Mouse (Mus musculus): ENCODE data around the gene Nr2f1.

The Nr2f1 gene

DNA sequence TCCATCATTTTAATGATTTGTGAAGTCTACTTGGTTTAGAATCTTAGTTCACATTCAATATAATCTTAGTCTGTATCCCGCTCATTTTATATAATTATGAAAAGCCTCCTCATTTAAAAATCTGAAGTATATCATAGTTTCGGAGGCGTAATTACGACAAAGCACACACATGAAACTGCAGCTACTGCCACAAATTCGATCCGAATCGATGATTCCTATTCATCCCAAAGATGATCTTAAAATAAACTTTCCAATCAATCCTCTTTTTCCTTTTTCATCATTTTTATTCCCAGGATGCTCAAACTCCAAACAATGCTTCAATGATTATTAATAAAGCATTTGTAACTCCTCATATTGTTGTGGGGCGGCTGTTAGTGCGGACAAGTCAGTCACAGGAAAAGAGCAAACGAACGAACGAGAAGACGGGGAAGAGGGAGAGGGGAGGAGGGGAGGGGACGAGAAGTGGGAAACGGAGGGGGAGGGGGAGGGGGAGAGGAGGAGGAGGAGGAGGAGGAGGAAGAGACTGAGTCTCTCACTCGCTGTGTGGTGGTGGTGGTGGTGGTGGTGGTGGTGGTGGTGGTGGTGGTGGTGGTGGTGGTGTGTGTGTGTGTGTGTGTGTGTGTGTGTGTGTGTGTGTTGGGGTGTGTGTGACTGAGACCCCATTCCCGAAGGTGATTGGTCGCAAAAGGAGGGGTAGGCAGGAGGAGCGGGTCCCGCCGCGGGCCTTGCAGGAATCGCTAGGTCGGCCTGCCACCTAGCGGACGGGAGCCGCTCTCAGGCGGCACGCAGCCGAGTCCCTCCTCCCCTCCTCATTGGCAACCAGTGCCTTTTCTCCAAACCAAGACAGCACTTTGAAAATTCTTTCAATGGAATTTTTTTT lies 1.7 kb upstream of the Nr2f1 start:
- no peak for DNase-seq (ENCODE audit: low read depth in 1 of 2, low spot score in 2 of 2)

DNA sequence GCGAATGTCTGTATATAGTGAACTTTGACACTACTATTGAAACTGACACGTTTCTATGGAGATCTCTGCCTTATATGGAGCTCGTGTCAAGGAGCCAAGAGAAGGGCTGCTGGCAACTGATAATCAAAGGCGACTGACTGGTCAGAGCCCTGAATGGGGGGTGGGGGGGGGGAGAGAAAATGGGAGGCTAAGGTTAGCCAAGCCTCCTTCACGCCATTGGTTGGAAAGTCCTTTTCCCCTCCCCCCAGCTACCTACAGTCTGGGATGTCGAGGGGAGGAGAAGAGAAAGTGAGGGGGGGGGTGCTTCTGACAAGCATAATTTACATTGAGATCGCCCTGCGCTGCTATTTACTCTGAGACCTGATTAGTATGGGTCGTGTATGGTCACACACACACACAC lies 850 bp upstream of the Nr2f1 start:
- no peak for DNase-seq (ENCODE audit: low read depth in 1 of 2, low spot score in 2 of 2)

DNA sequence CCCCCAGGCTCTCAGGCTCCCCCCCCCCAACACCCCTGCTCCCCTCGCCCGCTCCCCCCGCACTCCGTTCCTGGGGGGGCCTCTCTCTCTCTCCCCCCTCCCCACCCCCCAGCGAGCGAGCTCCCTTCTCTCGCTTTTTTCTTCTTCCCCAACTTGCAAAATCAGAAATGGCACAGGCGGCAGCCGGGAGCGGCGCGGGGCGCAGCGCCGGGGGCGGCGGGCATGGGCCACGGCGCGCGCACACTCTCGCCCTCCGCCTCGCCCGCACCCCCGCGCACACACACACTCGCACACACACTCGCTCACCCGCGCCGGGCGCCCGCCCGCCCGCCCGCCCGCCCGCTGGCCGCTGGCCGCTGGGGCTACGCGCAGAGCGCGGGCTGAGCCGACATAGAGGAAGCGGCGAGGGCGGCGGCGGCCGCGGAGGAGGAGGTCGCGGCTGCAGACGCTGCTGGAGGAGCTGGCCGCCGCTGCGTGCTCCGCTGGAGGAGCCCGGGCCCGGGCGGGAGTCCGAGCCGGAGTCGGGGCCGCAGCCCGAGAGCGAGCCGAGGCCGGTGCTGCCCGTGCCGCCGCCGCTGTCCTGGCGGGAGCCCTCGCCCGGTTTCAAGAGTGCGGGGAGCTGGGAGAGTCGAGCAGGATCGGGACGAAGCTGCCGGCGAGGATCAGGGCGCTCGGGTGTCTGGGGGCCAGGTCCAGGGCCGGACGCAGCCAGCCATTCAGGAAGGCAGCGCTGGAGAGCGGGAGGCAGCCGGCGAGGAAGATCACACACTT lies 501 bp downstream of the Nr2f1 start:
- DNase-seq (ENCODE audit: low read depth in 1 of 2, low spot score in 2 of 2): no peak

DNA sequence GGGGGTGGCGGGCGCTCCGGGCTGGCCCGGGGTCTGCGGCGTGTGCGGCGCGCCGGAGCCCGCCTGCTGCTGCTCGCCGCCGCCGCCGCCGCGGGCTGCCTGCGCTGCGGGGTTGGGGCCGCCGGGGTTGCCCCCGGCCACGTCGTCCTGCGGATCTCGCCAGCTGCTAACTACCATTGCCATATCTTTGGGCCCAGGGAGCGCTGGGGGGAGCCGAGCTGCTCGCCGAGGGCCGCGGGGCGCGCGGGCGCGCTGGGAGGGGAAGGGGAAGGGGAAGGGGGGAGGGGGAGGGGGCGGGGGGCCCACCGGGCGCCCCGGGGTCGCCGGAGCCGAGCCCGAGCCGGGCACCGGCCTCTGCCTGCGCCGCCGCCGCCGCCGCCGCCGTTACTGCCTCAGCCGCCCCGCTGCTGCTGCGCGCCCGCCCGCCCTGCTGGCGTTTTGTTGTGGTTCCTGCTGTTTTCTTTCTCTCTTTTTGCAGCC lies 1.1 kb downstream of the Nr2f1 start:
- no peak for DNase-seq (ENCODE audit: low read depth in 1 of 2, low spot score in 2 of 2)

DNA sequence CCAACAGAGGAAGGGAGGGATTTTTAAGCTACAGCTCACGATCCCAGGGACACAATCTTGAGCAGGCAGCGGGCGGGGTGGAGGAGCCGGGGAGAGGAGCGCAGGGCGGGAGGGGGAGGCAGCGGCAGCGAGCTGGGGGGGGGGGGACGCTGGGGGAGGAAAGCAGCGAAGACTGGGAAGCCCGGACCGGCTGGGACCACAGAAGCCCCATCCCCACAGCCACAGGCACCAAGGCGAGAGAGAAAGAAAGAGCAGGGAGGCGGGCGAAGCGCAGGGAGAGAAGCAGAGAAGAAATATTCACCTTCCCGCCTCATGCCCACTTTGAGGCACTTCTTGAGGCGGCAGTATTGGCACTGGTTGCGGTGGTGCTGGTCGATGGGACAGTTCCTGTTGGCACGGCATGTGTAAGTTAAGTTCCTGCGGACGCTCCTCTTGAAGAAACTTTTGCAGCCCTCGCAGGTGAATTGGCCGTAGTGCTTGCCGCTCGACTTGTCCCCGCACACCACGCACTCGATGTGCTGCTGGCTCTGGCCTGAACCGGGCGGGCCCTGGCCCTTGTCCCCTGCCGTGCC lies 1.7 kb downstream of the Nr2f1 start:
- no peak for DNase-seq (ENCODE audit: low read depth in 1 of 2, low spot score in 2 of 2)

DNA sequence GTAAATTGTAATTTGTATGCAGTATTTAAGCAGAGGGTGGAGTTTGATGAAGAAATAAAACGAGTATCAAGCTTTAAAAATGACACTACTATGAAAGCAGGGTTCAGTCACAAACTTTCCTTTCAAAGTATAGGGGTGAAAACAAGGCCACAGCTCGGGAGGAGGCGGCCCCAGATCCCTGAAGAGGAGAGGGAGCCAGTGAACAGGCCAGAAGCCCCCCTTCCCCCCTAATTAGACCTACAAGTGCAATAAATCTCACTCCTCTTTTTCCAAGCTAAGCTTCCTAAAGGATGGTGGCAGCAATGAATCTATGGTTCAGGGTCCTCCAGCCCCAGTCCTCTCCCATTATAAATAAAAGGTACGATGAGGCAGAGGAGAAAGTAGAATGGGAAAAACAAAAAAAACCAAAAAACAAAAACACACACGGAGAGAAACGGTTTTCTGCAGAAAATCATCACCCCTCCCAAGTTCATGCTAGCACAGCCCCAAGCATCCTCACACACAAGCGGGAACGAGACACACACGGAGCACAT lies 2.2 kb downstream of the Nr2f1 start:
- DNase-seq (ENCODE audit: low read depth in 1 of 2, low spot score in 2 of 2): no peak

DNA sequence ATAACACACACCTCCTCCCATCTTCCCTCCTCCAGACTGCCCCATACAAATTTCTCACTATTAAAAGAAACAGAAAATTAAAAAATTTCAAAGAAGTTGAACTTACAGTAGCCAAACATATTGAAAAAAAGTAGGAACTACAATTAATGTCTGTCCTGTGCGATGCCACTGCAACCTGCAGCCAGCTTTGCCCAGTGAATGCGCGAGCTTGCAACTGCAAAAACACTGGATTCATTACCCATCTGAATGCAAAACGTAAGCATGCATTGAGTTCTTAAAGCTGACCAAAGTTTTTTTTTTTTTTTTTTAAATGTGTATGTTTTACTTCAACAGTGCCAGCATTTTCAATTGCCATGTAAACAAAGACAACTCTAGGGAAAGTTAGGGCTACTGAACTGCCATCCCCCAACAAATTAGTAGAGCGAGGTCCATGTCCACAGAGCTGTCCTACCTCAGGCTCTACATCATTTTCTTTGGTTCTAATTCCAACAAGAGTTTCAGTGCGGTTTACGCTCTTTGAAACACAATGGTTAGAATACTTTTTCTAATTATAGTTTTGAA lies 3.2 kb downstream of the Nr2f1 start:
- no peak for DNase-seq (ENCODE audit: low read depth in 1 of 2, low spot score in 2 of 2)

DNA sequence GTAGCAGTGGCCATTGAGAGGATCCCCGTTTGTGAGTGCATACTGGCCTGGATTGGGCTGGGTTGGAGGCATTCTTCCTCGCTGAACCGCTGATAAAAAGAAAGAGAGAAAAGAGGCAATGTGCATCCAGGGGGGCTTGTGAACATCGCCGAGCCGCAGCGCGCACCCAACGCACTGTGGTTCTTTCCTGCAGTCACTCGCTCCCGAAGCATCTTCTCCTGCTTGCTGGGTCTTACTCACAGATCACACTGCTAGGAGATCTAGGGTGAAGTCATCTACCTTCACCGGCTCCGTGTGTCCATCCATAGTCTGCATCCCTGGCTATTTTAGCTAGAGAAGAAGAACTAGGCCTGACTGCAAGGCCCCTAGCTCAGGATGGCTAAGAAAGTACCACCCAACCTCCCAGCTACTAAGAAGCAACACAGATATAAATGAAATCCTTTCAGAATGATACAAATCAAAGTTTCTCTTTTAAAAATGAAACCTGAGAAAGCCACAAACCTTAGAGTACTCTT lies 3.9 kb downstream of the Nr2f1 start:
- DNase-seq (ENCODE audit: low read depth in 1 of 2, low spot score in 2 of 2): no peak

DNA sequence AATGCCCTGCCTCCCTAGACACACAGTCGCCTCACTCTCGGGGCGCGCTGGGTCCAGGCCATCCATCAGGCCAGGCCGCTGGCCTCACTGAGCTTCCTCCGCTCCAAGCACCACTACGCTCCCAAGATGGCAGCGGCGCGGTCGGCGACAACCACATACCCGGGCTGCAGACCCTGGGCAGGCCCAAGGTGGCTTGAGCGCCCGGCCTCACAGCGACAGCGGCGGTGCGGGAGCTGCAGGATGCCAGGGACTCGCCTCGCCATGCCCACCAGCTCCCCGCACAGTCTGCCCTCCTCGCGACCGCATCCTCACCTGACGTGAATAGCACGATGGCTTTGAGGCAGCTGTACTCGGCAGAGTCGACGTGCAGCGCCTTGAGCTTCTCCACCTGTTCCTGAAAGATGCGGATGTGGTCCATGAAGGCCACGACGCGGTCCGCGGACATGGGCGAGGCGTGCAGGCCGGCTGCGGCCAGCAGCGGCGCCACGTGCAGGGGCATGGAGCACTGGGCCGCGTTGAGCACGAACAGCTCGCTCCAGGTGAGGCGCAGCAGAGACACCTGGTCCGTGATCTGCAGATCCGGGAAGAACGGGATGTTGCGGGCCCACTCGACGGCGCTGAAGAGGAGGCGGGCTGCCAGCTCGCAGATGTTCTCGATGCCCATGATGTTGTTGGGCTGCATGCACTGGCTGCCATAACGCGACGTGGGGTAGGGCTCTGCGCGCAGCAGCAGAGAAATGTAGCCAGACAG lies 4.5 kb downstream of the Nr2f1 start:
- no peak for DNase-seq (ENCODE audit: low read depth in 1 of 2, low spot score in 2 of 2)

DNA sequence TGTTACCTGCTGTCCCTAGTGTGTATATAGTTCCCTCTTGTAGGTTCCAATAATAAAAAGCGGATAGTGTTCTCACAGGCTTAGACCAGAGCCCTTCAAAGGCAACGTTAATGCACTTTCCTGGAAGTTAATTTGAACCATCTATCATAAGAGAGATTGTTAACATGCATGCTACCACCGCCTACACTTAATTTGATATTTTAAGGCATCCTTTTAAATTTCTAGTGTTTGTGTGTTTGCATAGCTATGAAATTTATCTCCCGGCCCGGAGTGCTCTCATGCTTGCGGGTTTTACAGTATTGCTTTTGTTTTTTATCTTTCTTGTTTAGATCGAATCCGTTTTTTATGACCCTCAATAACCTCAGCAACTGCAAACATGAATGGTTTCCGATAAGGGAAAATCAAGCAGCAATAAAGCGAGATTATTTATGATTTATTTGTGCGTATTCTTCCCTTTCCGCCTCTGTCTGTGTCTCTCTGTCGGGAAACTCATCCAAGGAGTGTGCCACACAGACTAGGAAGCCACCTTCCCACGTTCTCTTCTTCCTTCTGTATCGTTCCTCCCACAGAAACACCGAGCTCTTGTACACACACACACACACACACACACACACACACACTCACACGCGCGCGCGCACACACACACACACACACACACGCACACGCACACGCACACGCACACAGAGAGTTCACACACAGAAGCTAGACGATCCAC lies 5.3 kb downstream of the Nr2f1 start:
- DNase-seq (ENCODE audit: low read depth in 1 of 2, low spot score in 2 of 2): no peak

DNA sequence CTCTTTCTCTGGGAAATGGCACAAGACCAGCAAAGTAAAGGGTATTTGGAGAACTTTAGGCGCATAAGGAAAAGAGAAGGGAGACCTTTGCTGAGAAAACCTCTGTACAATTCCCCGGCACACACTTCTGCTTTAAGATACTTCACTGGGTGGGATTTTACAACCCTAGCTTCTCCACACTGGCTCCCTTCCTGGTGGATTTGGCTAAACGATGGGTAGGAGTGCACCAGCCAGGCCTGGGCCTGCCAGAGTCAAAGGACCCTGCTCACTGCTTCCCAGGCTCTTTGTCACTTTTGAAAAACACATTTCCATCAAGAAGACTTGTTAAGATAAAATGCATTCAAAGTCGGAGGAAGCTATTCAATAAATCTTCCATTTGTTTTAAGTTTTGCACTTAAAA lies 6.3 kb downstream of the Nr2f1 start:
- no peak for DNase-seq (ENCODE audit: low read depth in 1 of 2, low spot score in 2 of 2)

DNA sequence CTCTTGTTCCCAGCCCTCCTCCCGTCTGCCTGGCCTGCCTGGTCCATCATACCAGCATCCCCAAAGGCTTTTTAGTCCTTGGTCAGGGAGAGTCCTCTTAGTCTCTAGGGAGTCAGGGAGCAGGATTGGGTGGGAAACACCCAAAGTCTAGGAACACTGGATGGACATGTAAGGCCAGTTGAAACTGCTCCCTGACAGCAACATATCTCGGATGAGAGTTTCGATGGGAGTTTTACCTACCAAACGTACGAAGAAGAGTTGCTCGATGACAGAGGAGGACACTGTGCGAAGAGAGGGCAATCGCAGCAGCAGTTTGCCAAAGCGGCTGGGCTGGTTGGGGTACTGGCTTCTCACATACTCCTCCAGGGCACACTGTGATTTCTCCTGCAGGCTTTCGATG lies 10.0 kb downstream of the Nr2f1 start:
- DNase-seq (ENCODE audit: low read depth in 1 of 2, low spot score in 2 of 2): no peak

DNA sequence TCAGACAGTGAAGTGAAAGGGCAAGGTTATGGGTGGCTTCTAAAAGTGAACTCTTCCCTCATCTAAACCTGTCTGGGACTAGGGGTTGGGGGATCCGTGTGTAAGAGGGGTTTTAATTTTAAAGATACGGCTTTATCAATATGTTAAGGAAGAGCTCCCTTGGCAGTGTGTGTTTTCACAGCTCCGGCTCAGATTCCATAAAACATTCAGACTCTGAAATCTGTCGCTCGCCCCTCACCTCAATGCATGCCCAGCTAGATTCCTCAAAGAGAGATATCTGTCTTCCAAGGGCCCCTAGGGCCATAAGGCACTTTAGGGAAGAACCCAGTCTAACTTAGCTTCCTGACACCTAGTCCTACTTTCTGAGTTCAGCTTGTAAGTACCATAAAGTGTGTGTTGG lies 11.7 kb downstream of the Nr2f1 start:
- no peak for DNase-seq (ENCODE audit: low read depth in 1 of 2, low spot score in 2 of 2)

DNA sequence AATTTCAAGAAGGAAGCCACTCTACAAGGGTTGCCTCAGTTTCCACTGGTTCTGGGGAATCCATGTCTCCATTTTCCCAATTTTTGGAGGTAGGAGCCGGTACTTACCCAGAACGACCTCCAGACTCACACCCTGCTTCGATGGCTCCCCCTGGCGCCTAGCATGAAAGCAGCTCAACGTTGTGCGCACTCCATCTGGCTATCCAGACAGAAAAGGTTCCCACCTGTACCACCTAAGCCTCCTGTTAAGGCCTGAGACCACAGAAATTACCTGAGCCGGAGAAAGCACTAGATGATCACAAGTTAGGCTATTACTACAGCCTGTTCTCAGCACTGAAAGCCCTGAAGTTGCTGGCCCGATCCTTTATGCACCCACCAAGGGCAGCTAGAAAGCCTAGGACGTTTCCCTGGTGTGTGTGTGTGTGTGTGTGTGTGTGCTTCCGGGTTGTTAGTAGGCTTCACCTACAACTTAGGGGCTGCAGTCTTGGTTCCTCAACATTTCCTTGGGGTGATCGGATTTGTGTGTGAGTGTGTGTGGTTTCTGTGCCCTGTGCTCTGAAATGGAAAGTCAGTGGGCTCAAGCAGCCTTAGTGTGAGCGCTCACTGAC lies 13.1 kb downstream of the Nr2f1 start:
- no peak for DNase-seq (ENCODE audit: low read depth in 1 of 2, low spot score in 2 of 2)

DNA sequence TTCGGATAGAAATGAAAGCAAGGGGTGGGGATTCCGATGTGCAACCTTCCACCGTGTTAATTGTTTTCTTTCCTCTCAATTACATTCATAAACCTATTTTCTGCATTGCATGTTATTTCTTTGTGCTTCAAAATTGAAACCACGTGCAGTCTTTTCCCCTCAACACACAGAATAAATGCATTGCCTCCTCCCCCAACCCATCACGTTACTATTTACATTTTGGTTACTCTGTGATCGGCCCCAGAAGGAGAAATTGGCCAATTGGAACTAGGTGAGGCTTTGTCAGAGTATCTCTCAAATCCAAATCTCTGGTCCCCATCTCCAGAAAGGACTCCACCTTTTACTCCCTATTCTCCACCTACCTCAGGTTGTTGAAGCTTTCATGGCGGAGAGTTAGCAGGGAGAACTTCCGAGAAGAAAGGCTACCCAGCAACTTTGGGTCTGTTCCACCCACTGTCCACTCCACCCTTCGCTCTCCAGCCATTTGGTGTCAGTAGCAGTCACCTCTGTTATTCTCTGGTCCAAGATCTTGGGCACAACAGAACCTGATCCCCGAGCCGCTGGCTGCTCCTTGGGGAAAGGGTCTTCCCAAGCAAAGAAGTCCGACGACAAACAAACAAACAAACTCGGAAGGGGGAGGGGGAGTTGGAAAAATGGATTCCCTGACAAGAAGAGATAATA lies 14.6 kb downstream of the Nr2f1 start:
- no peak for DNase-seq (ENCODE audit: low read depth in 1 of 2, low spot score in 2 of 2)

DNA sequence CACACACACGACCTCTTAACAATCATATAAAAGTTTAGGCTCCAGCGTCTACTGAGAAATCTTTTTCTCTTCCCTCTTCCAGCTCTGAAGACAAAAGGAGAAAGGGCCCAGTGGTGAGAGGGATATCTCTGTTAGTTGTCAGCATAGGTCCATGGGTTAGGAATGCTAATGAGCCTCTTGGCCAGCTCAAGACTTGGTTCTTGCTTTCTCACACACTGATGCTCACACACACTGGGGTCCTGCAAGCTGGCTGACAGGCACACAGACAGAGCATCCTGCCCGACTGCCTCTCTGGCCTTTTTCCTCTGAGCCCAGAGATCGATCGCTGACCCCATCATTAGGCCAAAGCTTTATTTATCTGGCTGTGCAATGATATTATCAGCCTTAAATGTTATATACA lies 15.6 kb downstream of the Nr2f1 start:
- DNase-seq (ENCODE audit: low read depth in 1 of 2, low spot score in 2 of 2): no peak

DNA sequence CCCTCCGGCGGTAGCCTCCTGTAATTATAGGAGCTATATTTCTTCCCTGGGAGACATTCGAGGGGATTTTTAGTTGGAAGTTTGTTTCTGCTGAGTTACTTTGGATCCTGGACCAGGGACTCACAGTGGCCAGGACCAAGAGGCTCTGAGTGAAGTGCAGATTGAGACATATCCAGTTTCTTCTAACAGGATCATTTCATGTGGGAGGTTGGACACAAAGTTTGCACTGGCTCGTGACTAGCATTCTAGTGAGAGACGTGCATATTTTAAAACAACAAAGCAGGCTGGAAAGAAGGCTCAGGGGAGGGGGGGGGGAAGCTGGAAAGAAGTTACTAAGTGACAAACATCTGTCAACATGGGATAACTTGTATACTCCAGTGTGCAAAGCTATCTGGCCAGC lies 16.6 kb downstream of the Nr2f1 start:
- DNase-seq (ENCODE audit: low read depth in 1 of 2, low spot score in 2 of 2): no peak

DNA sequence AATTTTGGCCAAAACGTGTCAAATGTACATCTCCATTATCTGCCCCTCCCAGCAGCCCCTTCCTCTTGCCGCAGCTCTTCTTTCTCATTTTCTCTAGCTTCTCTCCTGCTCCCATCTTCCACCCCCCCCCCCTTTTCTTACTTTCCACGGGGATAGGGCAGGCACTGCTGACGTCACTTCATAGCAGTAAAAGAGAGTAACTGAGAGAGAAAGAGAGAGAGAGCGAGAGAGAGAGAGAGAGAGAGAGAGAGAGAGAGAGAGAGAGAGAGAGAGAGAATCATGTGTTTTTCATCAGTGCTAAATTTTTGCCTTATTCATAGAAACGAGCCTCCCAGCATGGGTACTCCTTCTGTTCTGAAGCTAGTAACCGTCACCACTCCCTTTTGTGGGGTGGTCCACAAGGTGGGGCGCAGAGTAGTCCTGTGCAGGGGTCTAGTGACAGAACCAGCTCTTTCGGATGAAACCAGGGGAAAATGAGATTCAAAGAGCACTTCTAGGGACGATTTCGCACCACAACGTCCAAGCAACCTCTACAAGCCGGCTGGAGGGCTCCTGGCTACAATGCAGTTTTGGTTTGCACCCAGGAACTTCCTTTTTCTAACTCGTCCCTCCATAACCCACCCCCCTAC lies 17.5 kb downstream of the Nr2f1 start:
- no peak for DNase-seq (ENCODE audit: low read depth in 1 of 2, low spot score in 2 of 2)

Data from monocyte, adult 2 months (primary cell).